Mouse (Mus musculus): ENCODE measurements around the gene Slc40a1.

Gene Slc40a1

GRCm38 (mm10) chr1:45883378-45883777 lies 42.9 kb downstream of the Slc40a1 start:
- no peak for DNase-seq (ENCODE audit: low spot score)

GRCm38 (mm10) chr1:45882076-45882475 lies 44.2 kb downstream of the Slc40a1 start:
- DNase-seq (ENCODE audit: low spot score), result no peak

DNA sequence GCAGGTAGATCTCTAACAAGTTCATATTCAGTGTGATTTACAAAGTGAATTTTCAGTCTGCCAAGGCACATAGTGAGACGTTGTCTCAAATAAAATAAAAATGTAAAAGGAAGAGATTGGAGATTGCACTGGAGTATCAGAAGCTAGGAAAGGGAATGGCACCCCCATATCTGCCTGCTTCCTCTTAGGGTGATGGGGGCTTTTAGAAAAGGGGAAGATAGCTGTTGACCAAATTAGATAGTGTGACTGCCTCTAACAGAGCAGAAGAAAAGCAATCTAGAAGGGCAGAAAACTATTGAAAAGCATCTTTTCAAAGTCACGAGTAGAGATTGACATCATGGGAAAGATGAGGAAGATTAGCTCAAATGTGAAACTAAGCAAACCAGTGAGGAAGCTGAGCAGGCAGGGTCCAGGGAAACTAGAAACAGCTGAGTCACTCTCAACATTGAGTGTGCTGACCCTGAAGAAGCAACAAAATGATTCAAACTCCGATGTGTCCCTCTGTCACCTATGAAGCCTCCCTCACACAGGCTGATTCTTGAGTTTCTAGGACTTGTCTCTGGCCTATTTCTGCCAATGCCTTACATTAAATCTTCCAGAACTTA lies 45.0 kb downstream of the Slc40a1 start:
- no peak for DNase-seq (ENCODE audit: low spot score)

- no peak for DNase-seq (ENCODE audit: low spot score)
Measured at GRCm38 (mm10) chr1:45877463-45877862, 48.9 kb downstream of the Slc40a1 start.

DNA sequence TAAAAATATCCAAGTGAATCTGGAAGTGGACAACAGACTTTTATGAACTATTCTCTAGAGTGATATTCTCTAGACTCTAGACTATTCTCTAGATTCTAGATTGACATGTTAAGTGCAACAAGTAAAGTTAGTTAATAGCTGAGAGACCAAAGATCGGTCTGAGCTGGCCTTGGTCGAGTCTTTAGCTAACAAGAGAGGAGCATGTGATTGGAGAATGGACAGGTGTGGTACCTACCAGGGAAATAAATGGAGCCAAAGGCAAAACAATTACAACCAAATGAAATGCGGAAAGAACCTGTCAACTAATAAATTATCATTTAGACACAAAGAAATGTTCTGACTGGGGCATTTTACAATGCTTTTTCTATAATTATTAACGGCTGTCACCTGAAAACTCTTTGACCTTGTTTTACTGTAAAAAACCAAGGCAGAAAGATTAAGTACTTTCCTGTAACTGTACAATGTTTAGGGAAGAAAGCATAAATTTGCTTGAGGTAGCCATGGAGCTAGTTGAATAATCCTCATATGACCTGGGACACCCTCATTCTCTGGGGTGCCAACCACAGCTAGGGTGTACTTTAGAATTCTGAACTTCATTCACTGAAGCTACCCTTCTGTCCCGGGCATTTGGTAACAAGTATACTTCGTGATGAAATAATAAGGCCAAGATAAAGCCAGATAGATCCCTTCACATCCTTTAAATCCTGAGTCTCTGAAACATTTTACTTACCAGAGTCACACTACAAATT lies 49.7 kb downstream of the Slc40a1 start:
- DNase-seq (ENCODE audit: low spot score), result no peak

- DNase-seq (ENCODE audit: low spot score), result no peak
Measured at GRCm38 (mm10) chr1:45875640-45876039, 50.7 kb downstream of the Slc40a1 start.

DNA sequence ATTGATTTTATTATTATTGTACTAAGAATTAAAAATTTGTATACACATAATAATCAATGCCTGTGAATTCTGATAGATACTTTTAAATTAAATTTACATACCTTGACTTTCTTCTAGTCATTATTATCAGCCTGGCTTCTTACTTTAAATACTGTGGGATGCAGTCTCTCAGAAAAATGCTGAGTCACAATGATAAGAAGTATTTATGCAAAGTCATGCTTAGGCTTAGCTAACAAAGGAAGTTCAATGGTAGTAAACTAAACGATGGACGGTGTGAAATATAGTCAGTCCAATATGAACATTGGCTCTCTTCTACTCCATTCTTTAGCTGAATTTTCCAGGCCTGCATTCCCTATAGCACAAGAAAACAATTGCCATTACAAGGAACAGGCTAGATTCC lies 53.1 kb downstream of the Slc40a1 start:
- DNase-seq (ENCODE audit: low spot score), result no peak

DNA sequence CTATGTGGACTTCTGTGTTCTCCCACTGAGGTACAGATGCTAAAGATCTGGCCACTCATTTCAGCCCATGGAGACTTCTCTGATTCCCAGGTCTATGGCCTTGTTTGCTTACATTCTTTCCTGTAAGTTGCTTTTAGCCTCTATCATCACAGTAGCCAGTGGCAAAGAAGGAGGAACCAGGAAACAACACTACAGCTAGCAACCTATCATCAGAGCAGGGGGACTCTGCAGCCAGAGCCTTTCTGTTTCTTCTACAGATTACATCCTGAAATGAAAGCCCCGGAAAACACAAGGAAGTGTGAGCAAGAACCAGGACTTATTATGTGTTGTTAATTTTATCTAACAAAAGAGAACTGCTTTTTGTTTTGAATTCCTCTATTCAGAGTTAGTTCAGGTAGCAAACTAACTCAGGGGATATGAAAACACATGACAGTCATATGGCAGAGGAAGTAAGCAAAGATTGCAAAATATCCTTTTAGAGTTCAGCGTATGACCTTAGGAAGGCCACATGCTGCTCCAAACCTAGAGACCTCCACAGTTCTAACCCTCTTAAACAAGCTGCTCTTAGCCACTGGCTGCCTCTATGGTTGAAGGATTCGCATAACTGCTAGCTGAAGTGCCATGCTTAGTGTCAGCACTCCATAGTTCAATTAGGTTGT lies 57.7 kb downstream of the Slc40a1 start:
- DNase-seq (ENCODE audit: low spot score), result no peak

DNA sequence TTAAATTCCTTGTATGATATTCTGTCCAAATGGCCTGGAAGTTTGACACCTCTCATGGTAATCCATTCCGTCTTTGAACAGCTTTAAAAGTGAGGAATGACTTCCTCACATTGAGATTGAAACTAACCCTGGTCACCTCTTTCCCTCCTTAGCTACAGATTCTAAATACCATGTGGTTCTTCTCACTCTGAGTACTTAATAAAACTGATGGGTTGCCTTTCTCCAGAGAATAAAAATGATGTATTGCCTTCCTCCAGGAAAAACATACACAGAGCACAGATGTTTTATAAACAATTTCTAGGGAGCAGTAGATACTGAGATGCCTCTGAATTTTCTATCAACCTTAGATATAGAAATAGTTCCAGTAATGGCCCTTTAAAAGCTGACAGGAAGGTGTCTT lies 58.3 kb downstream of the Slc40a1 start:
- DNase-seq (ENCODE audit: low spot score), result no peak

GRCm38 (mm10) chr1:45866288-45867018 lies 59.9 kb downstream of the Slc40a1 start:
- no peak for DNase-seq (ENCODE audit: low spot score)

GRCm38 (mm10) chr1:45865727-45866126 lies 60.6 kb downstream of the Slc40a1 start:
- DNase-seq (ENCODE audit: low spot score), result no peak

GRCm38 (mm10) chr1:45865316-45865715 lies 61.0 kb downstream of the Slc40a1 start:
- DNase-seq (ENCODE audit: low spot score), result no peak

DNA sequence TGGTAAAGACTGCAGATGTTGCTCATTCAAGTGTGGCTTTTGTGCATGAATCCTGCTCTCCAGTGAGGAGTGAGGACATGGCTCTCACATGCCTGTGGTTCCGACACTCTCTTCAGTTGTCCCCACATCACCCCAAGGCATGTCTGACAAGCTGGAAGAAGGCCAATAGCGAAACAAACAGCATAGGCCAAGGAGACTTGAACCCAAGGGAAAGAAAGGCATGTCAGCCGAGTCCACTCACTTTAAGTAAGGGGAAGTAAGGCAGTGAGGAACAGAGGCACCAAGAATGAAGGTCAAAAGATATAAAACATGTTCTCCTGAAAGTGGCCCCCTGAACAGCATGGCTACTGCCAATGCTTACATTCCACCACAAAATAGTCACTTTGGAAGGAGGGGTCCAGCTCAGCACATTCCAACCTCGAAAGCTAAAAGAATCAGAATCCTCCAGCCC lies 61.7 kb downstream of the Slc40a1 start:
- no peak for DNase-seq (ENCODE audit: low spot score)

- no peak for DNase-seq (ENCODE audit: low spot score)
Measured at GRCm38 (mm10) chr1:45863641-45864040, 62.7 kb downstream of the Slc40a1 start.

DNA sequence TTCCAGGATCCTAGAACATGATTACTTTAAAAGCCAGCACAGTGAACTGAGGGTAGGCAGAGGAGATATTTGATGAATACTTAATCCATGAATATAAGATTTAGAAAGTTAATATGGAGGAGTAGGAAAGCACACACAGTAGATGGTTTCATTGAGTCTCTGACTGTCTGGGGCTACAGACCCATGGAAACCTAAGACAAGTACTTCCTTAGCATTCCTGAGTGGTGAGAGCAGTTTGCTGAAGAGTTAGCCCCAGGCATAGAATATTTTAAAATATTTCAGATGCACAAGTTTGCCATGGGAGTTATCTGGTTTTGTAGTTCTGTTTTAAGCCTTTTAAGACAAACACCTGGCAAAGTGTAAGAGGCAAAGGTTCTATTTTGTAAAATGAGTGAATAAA lies 65.2 kb downstream of the Slc40a1 start:
- no peak for DNase-seq (ENCODE audit: low spot score)

GRCm38 (mm10) chr1:45860349-45860748 lies 66.0 kb downstream of the Slc40a1 start:
- no peak for DNase-seq (ENCODE audit: low spot score)
